Mouse (Mus musculus) lung, postnatal 36 days (tissue): ENCODE data around the gene Hemk1.
A peak's percentile ranks its signal among the peaks of the same experiment; 100 is the strongest.

Source experiments
- DNase-seq: peaks from one replicate; pipeline ENCODE4 v3.0.0; 2022; ENCODE audit warnings: mixed read lengths

Hemk1 gene

DNA sequence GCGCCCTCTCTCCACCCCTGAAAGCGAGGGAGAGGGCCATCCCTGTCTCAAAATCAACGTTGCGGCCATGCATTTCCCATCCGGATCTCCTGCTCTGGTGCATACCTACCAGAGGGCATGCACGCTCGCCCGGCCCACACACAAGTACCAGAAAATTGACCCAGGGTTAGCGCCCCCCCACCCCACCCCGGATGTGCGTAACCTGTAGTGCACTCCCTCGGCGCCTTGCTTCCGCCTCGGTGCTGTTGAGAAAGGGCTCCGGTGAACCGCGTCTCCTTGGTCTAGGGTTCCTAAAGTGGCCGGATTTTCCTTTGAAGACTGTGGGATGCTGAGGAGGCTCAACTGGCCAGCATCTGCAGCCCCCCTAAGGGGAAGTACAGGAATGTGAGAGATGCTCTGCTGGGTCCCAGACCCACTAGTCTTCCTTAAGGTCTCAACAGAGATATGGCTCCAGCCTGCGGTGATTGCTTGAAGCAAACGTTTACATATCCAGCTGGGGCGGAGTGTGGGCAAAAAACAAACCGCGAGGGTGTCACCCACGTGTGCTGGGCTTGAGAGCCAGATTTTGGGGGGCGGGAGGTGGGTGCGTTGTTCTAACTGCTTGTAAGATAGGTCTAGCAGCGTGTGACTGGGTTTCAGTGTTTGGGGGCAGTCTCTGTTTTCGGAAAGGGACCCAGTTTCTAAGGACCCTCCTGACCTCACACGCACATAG lies at the start of gene Hemk1:
Gene Hemk1 (minus strand): TSS at position 179 of the 712 bp plus-strand sequence.
- peak; percentile 83 for DNase-seq

DNA sequence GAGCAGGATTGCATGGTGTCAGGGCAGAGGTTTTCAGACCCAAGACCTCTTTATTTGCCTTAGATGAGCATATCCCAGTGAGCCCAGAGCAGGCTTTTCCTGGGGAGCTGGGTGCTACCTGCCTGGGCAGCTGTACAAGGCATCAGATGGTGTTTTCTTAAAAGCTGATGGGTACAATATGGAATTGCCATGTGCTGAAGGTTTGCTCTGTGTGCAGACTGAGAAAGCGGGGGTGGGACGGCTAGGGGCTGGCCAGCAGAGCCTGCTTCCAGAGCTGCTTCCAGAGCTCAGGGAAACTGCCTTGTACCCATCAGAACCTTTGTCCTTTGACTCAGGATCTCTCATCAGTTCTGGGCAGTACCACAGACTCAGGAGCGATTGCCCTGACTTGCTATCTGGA lies 49.6 kb upstream of the Hemk1 start:
- DNase-seq = no peak

DNA sequence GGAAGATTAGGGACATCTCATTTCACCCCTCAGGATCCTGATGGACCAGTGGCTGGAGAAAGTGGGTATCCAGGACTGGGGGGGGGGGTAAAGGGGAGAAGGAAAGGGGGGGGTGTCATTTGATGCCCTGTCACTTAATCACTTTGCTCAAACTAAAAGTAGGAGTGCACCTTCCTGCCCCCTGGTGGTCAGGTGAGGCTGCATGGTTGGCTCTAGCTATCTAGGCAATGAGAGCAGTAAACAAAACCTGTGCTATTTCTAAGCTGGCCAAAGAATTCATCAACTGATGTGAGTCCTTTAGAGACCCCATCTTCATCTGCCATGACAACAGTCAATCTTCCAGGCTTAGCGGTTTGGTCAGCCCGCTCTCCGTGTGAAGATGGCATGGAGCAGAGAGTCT lies 48.6 kb upstream of the Hemk1 start:
- peak; percentile 67 for DNase-seq

DNA sequence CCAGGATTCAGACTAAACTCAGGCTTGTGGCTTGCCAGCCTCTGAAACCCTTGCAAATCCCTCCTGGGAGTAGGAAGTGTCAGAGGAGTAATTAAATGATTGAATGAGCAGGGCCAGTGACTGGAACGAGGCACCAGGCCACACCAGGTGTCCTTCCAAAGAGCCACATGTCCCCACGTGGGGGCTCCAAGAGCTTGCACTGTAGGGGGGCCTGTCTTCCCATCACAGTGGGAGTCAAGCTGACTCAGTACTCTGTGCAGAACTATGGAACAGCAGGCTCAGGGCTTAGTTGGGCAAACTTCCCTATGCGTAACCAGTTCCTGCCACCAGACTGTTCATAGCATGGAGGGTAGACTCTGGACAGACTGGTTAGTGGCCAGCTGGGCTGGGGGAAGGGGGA lies 46.2 kb upstream of the Hemk1 start:
- no peak for DNase-seq

DNA sequence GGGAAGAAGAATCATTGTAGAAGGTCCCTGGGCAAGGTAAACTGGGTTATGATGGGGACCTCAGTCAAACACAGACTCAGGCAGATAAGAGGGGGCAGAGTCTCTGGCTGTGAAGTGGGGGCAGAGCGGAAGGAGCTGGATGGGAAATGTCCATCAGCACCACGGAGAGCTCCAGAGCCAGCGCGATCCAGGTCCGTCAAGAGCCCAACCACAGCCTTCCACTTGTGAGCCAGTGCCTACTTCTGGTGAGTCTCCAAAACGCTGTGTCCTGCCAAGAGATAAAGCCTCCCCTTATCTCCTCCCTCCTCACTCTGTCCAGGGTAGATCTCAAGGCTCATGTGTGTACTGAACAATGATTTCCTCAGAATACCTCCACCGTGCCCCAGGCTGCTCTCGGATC lies 43.6 kb upstream of the Hemk1 start:
- DNase-seq = peak; percentile 10

DNA sequence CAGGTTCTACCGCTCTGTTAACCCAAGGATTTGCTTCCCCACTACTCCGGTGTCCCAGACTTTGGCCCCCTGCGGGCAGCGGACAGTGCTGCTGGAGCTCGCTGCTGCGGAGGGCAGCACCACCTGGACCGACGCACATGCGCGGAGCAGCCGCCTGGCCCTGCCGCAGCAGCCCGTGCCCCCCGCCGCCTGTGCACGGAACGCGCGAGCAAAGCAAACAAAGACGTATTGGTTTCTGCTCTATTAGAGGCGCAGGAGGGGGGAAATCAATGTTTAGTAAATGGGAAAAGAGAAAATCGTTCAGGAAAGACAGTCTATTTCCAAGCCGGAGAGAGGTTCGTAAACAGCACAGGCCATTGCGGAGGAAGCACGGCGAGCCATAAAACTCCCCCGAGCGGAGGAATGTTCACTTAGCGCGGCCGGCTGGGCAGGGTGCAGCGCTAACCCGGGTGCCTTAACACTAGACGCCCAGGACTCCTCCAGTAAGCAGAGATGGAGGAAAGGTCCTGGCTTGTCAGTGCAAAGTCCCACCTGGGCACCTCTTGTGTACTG lies 39.9 kb upstream of the Hemk1 start:
- DNase-seq = no peak

DNA sequence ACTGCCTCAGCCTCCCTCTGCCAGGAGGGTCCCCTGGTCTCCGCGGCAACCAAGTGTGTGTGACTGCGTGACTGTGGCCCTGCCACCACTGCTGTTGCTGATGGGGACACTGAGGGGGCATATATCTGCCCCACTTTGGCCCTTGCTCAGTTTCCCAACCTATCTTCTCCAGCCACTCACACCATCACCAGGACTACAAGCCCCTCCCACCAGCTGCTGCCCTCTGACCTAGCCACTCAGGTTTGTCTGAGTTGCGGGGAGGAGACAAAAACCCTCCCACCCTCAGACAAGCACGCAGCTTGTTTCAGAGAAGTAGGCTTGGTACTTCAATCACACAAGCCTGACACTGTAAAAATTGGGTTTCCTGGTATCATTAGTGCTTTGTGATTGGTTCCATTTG lies 37.3 kb upstream of the Hemk1 start:
- no peak for DNase-seq

DNA sequence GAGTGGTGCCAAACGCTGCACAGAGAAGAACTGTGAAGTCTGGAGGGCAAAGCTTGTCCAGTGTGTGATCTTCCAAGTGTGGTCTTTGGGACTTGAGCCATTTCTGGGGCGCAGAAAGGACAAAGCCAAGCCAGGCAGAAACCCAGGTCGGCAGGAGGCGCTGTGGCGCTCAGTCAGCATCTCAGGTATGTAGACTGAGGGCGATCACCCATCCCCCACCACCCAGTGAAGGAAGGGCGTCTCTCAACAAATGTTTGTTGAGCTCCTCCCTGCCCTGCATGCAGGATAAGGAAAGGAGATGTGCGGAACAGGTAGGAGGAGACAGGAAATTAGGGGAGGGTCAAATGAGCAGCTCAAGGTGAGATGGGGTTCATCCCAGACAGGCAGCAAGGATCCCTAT lies 36.5 kb upstream of the Hemk1 start:
- DNase-seq = peak; percentile 25

DNA sequence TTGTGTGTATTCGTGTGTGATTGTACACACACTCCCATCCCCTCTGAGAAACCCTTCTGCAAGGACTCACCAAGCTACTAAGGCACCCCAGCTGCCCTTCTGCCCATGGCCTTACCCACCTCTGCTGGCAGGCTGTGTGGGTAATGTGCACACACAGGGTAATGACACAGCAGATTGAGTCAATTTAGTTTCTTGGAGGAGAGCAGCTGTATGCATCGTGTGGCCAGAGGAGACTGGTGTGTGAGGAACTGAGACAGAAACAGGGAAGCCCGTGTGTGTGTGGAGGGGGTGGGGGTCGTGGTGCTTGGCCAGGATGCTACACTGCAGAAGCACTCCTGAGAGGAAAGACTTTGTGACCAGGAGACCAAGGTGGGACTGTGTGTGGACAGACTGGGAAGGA lies 34.3 kb upstream of the Hemk1 start:
- DNase-seq = no peak

DNA sequence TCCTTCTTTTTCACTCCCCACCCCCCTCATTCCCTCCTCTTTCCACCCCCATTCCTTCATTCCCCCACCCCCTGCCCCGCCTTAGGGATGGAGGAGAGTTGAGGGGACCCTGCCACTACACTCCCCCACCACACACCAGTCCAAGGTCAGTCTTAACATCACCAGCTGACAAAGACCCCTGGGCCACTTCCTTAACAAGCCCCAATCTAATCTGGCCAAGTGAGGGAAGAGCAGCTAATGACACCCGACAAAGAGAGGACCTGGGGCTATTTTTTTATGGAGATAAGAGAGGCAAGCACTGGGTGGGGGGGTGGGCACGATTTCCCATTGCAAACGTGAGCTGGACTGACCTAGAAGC lies 31.9 kb upstream of the Hemk1 start:
- no peak for DNase-seq

DNA sequence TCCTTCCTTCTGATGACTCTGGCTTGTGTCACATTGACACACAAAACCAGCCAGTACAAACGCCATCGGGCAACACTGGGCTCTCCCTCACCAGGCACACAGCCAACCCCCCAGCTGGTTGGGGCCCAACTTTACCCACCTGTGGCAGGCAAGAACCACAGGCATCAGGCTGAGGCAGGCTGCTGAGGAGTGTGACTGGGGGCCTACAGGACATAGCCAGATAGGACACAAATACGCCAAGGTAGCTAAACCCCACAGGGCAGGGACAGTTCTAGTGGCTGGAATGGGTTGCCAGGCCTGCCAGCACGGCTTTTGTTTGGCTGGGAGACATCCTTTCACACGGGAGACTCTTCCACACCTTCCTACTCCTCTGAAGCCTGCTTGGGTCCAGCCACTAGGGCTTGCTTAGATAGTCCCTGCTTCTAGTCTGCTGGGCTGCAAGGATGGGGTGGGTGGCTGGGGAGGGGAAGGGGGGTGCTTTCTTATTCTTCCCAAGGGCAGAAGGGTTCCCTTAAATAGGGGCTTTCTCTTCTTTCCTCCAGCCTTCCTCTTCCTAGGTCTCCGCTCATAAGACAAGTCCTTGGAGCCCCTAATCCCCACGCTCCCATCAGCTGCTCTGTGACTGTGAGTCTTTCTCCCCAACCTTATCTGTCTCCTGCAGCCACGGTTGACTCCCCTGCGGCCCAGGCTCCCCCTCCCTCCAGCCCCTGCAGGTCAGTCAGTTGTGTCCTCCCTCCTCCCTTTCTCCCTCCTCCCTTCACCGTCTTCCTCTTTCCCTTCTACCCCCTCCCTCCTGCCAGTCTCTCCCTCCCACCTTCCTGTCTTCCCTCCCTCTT lies 31.3 kb upstream of the Hemk1 start:
- no peak for DNase-seq

DNA sequence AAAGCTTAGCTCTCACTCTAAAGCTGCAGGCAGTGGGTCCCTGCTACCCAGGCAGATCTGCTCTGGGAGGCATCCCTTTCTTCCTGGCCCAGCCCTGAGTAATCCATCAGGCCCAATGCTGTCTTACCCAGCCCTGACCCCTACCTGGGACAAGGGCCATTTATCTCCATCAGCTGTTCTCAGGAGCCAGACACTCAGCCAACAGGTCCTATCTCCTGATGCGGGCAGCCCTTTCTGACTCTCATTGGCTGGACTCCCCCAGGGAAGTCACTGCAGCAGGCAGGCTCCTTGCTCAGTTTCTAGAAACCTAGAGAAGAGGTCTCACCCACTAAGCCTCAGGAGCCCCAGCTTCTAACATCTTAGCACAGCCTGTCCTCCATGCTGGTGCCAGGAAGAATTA lies 30.2 kb upstream of the Hemk1 start:
- no peak for DNase-seq

DNA sequence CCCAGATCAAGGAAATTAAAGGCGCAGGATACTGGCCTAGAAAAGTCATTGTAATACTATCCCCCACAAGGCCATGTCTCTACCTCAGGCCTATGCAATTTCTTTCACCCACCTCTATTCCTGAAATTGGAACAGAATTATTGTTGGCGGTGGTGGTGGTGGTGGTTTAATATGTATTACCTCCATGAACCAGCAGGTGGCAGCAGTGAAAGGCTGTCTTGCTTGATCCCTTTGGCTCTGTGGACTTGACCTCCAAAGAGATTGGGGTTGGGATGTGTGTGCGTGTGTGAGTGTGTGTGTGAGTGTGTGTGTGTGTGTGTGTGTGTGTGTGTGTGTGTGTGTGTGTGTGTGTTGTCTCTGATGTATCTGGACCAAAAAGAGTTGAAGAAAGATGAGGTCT lies 28.5 kb upstream of the Hemk1 start:
- peak; percentile 75 for DNase-seq

DNA sequence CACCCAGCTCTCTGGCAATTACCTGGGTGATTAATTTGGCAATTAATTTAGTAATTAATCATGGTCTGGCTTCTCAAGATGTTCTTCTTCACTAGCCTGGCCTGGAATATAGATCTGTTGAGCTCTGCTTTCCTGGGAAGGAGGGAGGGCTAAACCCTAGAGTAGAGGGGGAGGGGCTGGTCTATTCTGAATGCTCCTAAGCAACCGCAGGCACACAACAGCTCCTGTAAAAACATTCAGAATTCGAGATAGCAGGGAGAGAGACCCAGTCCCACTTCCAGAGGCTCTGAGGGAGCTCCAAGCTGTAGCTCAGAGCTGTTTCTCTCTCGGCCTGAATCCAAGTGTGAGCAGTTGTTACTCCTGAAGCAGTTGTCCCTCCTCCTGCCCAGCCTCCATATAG lies 22.8 kb upstream of the Hemk1 start:
- DNase-seq = no peak

DNA sequence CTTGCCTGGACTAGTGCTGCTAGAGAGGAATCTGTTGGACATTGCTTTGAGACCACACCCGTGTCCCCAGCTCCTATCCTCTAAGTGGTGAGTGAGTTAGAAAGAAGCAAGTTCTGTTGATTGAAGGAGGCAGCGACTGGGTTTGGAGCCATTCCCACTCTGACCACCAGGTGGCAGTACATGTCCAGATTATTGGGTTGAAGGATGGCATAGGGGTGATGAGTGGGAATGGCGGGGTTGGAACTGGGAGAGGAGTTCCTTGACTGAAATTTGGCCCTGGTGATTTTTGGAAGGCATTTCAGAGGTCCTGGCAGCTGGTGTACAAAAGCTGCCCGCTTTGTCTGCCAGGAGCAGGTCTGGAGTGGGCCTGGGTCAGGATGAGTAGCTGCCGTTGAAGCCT lies 19.5 kb upstream of the Hemk1 start:
- peak; percentile 82 for DNase-seq

DNA sequence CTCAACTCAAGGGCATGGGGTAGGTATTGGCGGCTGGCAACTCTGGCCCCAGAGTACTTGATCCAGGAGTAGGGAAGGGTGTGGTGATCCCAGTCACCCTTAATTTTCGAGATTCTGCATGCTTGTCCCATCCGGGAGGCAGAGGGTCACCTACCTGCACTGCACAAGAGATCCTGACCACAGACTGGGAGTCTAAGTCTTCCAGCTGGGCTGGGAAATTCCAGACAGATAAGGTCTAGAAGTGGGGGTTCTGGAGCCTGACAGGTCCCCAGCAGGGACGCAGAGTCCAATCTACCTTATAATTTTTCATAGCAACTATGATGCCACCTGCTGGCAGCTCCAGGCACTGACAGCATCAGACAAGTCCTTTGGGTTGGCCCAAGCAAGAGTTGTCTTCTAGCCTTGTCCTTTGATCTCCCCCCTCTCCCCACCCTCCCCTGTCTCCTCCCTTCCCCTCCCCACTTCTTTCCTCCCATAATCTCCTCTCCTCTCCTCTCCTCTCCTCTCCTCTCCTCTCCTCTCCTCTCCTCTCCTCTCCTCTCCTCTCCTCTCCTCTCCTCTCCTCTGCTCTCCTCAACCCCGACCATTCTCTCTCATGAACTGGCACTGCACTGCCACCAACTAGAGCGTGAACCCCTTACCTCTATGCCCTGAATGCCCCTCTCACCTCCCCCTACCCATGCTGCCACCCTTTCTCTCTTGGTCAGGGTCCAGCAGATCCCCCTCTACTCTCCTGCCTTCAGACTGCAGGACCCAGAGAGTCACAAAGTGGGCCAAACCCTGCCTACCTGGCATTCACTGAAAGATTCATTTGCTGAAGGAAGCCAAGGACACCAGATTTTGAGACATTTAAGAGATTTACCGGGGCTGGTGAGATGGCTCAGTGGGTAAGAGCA lies 18.0 kb upstream of the Hemk1 start:
- peak; percentile 85 for DNase-seq

DNA sequence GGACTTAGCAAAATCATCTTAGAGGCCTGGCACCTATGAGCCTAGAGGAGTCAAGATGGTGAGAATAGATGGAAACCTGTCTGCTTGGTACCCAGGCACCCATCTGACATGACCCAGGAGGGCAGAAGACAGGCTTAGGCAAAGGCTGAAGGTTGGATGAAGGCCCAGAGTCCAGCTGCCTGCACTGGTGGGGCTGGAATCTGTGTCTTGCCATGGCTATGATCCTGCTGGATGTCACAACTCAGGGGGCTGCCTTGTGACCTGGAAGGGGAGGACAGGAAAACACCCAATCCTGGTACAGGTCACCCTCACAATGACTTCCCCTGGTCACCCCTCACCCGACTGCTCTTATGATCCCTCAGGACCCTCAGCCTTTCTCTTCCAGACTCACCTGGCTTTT lies 16.7 kb upstream of the Hemk1 start:
- no peak for DNase-seq

DNA sequence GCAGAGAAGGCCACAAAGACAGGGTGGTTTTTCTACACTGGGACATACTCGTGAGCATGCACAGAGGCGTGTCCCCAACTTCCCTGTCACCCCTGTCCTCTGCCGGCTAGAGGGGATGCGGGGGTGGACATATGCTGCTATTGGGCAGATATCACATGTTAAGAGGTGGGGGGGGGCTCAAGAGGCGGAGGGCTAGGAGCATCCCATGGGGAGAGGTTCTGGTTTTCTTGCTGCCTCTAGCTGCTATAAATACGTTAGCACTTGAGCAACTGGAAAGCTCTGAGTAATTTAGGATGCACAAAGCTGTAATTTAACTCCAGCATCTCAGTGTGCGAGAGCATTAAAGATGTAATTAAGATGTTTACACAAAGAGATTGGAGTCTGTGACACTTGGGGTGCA lies 11.2 kb upstream of the Hemk1 start:
- no peak for DNase-seq

DNA sequence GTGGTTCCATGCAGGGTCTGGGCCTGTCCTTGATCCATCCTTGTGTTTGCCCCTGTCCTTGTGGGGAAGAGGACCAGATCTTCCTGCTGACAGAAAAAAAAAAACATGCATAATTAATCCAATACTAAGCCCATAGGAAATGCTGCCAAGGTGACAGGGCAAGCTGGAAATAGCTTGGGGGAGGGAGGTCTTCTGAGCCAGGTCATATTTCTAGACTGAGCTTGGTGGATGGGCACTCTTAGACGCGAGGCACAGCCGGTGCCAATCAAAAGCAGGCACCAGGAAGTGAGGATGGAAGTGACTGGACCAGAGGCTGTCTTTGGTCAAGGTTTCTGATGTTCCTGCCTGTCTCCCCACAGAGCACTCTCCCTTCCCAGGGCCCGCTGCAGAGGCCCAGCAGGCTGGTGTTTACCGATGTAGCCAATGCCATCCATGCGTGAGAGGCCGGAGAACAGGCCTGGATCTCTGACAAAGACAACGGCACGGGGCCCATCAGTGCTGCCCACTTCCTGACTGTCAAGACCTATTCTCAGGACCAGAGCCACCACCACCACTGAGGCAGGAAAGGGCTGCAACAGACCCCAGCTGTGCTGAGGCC lies 9.5 kb upstream of the Hemk1 start:
- DNase-seq = no peak

DNA sequence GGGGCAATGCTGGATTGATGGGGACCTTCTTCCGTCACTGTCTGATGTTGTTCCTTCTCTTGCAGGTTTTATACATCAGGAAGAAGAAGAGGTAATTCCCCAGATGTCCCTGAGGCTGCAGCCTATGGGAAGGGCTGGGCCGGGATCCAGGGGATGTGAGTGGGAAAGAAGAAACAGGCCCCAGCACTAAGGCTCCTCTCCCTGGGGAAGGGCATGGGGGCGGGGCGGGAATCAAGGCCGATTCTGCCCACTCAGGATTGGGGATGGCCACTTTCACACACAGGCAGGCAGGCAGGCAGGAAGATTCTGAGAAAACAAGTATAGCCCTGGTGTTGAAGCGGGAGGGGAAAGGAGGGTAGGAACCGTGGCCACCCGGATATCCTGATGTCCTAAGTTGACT lies 7.9 kb upstream of the Hemk1 start:
- DNase-seq = no peak

DNA sequence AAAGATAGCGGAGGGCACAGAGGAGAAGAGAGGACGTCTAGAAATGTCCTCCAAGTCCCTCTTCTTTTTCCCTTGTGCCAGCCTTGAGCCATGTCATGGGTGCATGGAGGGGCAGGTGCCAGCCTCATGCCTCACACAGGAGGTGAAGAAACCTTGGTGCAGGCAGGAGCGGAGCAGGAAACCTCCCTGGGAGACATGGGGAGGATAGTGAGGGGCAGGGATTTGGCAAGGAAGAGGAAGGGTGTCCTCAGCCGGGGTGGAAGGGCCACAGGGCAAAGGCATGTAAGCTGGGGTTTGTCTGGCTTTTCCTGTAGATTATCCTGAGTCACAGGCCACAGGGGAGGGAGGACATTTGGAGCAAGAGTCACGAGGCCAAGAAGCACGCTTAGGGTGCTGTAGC lies 5.9 kb upstream of the Hemk1 start:
- no peak for DNase-seq

DNA sequence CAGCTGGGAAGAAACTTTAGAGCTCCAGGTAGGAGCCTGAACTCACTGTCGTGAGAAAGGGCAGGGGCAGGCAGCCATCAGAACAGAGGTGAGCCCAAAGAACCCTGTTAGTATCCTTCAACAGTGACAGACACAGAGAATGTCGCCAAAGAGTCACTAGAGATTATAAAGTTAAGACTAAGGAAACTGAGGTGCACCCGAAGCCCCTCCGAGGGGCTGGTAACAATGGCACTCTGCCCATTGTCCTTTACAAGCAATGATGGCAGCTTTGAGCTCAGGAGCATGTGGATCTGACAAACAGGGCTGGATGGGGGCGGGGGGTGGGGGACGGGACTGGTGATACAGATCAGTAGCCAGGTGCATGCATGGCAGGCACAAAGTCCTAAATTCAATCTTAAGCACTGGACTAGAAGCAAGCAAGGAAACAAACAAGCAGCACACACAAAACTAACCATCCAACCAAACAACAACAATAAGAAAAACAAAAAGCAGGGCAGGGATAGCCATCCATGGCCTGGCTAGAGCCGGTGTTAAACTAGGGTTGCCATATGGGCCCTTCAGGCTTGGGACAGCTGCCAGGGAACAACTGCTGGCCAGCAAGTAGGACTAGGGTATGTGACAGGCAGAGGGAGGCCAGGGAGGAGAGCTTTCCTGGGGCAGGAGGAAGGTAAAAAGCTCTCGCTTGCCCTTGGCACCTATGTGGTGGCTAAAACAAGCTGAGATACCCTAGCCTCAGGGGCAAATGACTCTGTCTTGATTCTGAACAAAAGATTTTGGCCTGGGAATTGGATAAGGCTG lies 5.2 kb upstream of the Hemk1 start:
- DNase-seq = no peak
